Mouse (Mus musculus) kidney, embryonic 15.5 days (tissue): ENCODE results near the gene Rfxank. TPM values are rescaled to one million over a fixed set of nuclear protein-coding genes. Genes with fewer than 3 reads are reported as not detected.

Experiments
- ATAC-seq: fragments of 200-750 bp; cut with Nextera tagmentation; replicated peaks from 2 replicates; pipeline ENCODE4 v1.8.0; 2017; ENCODE audit warnings: moderate TSS enrichment; ENCODE audit not compliant: low FRiP score
- H3K27ac ChIP-seq: fragments of 300-500 bp; sonication (generic); 2 replicates; pipeline ENCODE4 v1.5.1; 2015; ENCODE audit warnings: mild to moderate bottlenecking, inconsistent platforms
- H3K27me3 ChIP-seq: fragments of 300-500 bp; sonication (generic); 2 replicates; pipeline ENCODE4 v1.6.1; 2015; ENCODE audit warnings: inconsistent platforms
- H3K36me3 ChIP-seq: fragments of 300-500 bp; sonication (generic); 2 replicates; pipeline ENCODE4 v1.6.1; 2015; ENCODE audit warnings: inconsistent platforms
- H3K4me1 ChIP-seq: fragments of 300-500 bp; sonication (generic); 2 replicates; pipeline ENCODE4 v1.6.1; 2015; ENCODE audit warnings: inconsistent platforms
- H3K4me2 ChIP-seq: fragments of 300-500 bp; sonication (generic); 2 replicates; pipeline ENCODE4 v1.6.1; 2015; ENCODE audit warnings: moderate library complexity, mild to moderate bottlenecking, inconsistent platforms
- H3K4me3 ChIP-seq: fragments of 300-500 bp; sonication (generic); replicated peaks from 2 replicates; pipeline ENCODE4 v1.5.1; 2015; ENCODE audit warnings: mild to moderate bottlenecking, inconsistent platforms
- H3K9ac ChIP-seq: fragments of 300-500 bp; sonication (generic); 2 replicates; pipeline ENCODE4 v1.6.1; 2015; ENCODE audit warnings: mild to moderate bottlenecking, inconsistent platforms
- H3K9me3 ChIP-seq: fragments of 300-500 bp; sonication (generic); replicated peaks from 2 replicates; pipeline ENCODE4 v1.6.1; 2016; ENCODE audit warnings: inconsistent platforms
- WGBS: fragments of 180-500 bp; shearing (Covaris S2); methylation state at CpG from one replicate; pipeline ENCODE4 v1.1.7; 2015; ENCODE audit warnings: mixed read lengths; 5-methylcytosine and 5-hydroxymethylcytosine counted together
- microRNA-seq: library from miRNA; unstranded; fragments of <30 nt; microRNA quantifications from one replicate; pipeline ENCODE4, GENCODE M21; 2016
- polyA plus RNA-seq: library from polyadenylated mRNA; unstranded; fragments of >200 nt; fragmentation: Nextera tagmentation; extraction: Ambion mirVana; gene quantifications from 2 replicates; pipeline ENCODE4 v1.2.1, GENCODE M21; 2015

Gene Rfxank
- polyA plus RNA-seq, 1 experiment from 2014 or later = 22.7 TPM

DNA sequence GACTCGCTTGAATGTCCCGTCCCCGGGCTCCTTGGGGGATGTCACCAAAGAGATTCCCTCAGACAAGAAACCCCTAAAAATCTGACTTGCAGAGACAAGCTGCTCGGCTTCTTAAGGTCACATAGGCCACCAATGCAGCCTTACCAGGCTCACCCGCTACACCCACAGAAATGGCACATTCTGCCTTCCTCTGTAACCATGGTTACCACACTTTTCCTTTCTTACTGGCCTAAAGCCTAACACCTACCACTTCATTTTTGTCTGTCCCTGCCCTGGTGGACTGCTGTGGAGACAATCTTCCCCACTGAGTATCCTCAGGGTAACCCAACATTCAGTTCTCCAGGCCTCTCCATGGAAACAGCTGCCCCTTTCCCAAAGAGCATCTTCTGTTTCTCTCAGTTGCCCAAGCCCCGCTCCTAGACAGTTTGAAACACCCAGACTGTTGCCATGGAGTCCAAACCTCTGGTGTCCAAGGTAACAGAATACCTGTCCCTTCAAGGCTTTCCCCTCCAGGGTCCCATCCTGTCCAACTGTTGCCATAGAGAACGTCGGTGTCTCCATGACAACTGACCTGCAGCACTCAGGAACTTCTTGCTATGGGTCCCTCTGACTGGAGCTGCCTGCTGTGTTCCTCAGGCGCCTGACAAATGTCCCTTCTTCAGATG, 49.5 kb downstream of the Rfxank start:
- Histone ChIP-seq H3K9ac (no peak overlapping the region), H3K36me3 (no peaks in the 10 kb centered on the region), H3K9me3 (no peaks in the 10 kb centered on the region), H3K4me3 (no peak overlapping the region), H3K4me1 (peaks cover 15% of the 10 kb centered on the region), H3K27me3 (peaks cover 83% of the 10 kb centered on the region), H3K4me2 (no peak overlapping the region), H3K27ac (no peak overlapping the region)
- ATAC-seq = no peak
- WGBS = 64% methylated on average over 9 of the region's 9 CpGs

DNA sequence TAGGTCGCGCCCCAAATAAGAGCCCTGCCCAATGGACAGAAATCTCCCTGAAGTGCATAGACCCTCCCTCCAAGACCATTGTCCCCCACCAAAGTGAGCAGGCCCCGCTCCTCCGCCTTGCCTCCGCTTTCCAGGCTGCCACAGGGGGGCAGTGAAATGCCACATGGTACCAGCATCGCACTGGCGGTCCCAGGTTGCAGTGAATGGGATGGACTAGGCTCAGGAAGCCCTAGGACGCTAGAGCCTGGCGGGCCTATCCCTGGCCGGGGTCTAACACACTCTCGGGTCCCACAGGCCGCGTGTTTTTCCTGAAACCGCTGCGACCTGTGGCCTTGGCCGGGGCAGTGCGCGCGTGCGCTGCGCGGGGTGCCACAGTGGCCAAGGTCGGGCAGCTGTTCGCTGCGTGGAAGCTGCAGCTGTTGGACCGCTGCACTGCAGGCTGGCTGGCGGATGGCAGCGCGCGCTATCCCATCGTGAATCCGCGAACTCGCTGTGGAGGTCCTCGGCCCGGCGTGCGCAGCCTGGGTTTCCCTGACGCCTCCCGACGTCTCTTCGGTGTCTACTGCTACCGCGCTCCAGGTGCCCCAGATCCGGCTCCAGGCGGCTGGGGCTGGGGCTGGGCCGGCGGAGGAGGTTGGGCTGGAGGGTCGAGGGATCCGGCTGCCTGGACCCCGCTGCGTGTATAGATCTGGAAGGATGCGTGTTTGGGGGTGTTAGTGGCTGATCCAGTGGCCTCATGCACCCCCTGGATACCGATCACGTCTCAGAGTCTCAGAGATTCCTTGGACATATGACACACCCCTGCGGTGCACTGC, 50.9 kb downstream of the Rfxank start:
- Histone ChIP-seq H3K9me3 (no peaks in the 10 kb centered on the region), H3K36me3 (no peaks in the 10 kb centered on the region), H3K4me2 (peak overlapping the region; percentile 77), H3K4me3 (peak overlapping the region; percentile 42), H3K27me3 (peaks cover 94% of the 10 kb centered on the region), H3K4me1 (peaks cover 29% of the 10 kb centered on the region), H3K27ac (no peak overlapping the region), H3K9ac (0 out of 2 replicates have a peak overlapping the region, but pooled peaks have one; percentile 5)
- 4% methylated on average over 56 of the region's 56 CpGs for WGBS
- ATAC-seq = peak; percentile 73

DNA sequence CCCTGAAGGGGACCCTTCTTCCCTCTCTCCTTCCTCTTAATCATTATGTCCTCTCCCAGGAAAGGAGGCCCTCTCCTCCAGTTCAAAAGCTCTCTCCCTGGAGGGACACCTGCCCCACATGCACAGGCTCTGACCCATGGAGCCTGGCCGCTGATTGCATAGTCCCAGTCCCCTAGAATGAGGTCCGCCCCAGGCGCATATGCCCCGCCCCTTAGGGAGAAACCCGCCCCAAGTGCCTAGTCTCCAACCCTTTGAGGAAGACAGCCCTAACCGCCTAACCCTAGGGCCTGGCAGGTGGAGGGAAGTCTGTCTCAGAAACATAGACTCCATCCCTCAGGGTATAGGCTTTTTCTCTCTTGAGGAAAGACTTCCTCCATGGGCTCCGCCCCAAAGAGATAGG, 51.7 kb downstream of the Rfxank start:
- Histone ChIP-seq H3K4me1 (peaks cover 31% of the 10 kb centered on the region), H3K4me3 (peak overlapping the region; percentile 42; the same call in 1 of the 2 replicates), H3K27ac (no peak overlapping the region), H3K9ac (no peak overlapping the region), H3K9me3 (no peaks in the 10 kb centered on the region), H3K27me3 (peaks cover 99% of the 10 kb centered on the region), H3K4me2 (no peak overlapping the region), H3K36me3 (no peaks in the 10 kb centered on the region)
- 4% methylated on average over 7 of the region's 7 CpGs for WGBS
- ATAC-seq = no peak

DNA sequence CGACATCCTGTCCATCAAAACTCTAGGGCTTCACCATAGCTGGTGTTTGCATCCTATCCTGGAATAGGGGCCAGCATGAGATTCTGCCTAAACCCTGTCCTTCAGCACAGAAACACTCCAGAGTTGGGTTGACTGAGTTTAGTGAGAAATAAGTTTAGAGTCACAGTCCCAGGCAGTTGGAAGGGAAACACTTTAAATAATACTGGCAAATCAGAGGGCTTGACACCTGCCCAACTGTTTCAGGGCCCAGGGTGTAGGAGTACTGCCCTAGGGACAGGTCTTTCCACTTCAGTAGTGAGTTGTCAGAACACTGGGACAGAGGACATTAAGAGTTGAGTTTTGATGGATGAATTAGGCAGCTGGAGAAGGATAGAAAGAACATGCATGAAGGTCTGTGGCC, 52.8 kb downstream of the Rfxank start:
- no peak overlapping the region for H3K27ac ChIP-seq
- H3K9me3 ChIP-seq = no peaks in the 10 kb centered on the region
- peaks cover 100% of the 10 kb centered on the region for H3K27me3 ChIP-seq
- 44% methylated on average over 1 of the region's 1 CpGs for WGBS
- H3K36me3 ChIP-seq = no peaks in the 10 kb centered on the region
- peaks cover 31% of the 10 kb centered on the region for H3K4me1 ChIP-seq
- no peak overlapping the region for H3K9ac ChIP-seq
- ATAC-seq = no peak
- no peak overlapping the region for H3K4me3 ChIP-seq
- H3K4me2 ChIP-seq = no peak overlapping the region

DNA sequence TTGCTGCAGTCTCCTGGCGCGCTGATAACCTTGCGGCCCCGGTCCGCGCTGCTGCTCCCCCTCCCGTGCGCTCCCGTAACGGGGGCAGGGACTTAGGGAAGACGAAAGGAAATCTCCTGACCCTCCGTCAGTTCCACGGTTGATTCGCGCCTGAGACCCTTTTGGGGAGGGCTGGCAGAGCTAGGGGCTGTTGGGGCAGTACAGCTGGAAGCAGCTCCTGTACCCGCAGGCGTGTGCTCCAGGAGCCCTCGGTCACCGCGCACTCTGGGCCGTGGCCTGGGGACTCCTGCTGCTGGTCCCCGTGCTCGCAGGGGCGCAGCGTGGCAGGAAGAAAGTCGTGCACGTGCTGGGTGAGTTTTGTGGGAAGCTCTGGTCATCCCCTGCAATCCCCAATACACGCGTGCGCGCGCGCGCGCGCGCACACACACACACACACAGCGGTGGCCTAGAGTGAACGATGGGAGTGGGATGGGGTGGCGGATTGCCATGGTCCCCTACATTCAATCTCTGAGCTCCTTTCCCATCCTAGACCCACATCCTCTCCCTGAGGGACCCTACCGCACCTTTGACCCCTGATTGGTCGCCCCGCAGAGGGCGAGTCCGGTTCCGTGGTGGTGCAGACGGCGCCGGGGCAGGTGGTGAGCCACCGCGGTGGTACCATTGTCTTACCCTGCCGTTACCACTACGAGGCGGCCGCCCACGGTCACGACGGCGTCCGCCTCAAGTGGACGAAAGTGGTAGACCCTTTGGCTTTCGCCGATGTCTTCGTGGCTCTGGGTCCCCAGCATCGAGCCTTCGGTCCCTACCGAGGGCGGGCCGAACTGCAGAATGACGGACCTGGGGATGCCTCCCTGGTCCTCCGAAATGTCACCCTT, 54.5 kb downstream of the Rfxank start:
- peaks cover 31% of the 10 kb centered on the region for H3K4me1 ChIP-seq
- H3K4me3 ChIP-seq = peak overlapping the region; percentile 44
- H3K27ac ChIP-seq = no peak overlapping the region
- no peak for ATAC-seq
- peak overlapping the region; percentile 75 for H3K4me2 ChIP-seq
- 2% methylated on average over 71 of the region's 71 CpGs for WGBS
- H3K9ac ChIP-seq = peak overlapping the region; percentile 19; the same call in 1 of the 2 replicates
- H3K27me3 ChIP-seq = peaks cover 82% of the 10 kb centered on the region
- no peaks in the 10 kb centered on the region for H3K9me3 ChIP-seq
- H3K36me3 ChIP-seq = no peaks in the 10 kb centered on the region

DNA sequence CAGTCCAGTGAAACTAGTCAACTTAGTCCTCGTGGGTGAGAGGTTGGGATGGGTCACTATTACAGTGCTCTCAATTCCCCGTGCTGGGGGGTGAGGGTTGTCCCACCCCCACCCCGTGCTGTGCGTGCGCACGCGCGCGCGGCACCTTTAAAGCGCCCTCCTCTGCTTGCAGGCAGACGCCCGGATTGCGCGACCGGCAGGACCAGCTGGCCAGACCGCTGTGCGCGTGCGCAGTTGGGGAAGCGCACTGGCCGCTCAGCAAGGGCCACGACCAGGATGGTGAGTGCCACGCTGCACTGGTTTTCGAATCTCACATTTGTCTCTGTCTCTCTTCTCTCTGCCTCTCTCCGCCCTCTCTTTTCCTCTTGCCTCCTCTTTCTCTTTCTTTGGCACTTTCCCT, 55.7 kb downstream of the Rfxank start, which contains the start of gene Hapln4:
Hapln4 (plus strand) TSS at position 173 of the 400 bp plus-strand sequence.
- Histone ChIP-seq H3K4me1 (peaks cover 30% of the 10 kb centered on the region), H3K27ac (no peak within 1 kb of the TSS), H3K27me3 (peaks cover 71% of the 10 kb centered on the region), H3K9ac (peak within 1 kb of the TSS; percentile 19; the same call in 1 of the 2 replicates), H3K36me3 (no peaks in the 10 kb centered on the region), H3K4me3 (peak within 1 kb of the TSS; percentile 44), H3K4me2 (peak within 1 kb of the TSS; percentile 75), H3K9me3 (no peaks in the 10 kb centered on the region)
- WGBS = 1% methylated on average over 26 of the region's 26 CpGs
- no peak for ATAC-seq

DNA sequence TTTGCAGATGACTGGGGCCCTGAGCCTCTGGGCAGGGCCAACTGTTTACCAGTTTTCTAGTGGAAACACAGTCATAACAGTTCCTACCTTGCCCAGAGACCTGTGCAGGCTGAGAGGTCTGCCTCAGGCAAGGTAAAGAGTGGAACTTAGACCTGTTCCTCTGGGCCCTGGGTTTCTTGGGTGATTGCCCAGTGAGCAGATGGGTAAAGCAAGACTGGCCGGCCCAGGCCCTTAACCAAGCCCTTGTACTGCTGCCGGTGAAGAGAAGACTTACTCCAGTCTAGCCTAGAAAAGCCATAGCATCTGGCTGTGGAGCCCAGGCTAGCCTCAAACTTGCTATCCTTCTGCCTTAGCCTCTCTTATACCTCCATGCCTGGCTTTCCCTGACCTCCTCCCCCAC, 57.0 kb downstream of the Rfxank start:
- no peak overlapping the region for H3K9ac ChIP-seq

More for the DNA sequence above, 57.0 kb downstream of the Rfxank start:
- H3K27me3 ChIP-seq = peaks cover 58% of the 10 kb centered on the region
- H3K4me1 ChIP-seq = peaks cover 24% of the 10 kb centered on the region
- H3K27ac ChIP-seq = no peak overlapping the region
- H3K4me3 ChIP-seq = no peak overlapping the region
- H3K4me2 ChIP-seq = no peak overlapping the region
- WGBS = 93% methylated on average over 2 of the region's 2 CpGs
- no peaks in the 10 kb centered on the region for H3K9me3 ChIP-seq
- ATAC-seq = no peak
- no peaks in the 10 kb centered on the region for H3K36me3 ChIP-seq

Small RNA genes within 50 kb of the gene (microRNA-seq; reads per million reads assigned to microRNA genes)
- gene Mir7066 = not detected

Other genes with a start within 250 kb of the Rfxank start
- 3.4 and 4.6 TPM in 2 replicates for gene Tssk6, start 237.0 kb downstream of the Rfxank start, polyA plus RNA-seq
- 205 and 210 TPM in 2 replicates for gene Ndufa13, start 236.6 kb downstream of the Rfxank start, polyA plus RNA-seq
- gene Yjefn3, start 236.4 kb downstream of the Rfxank start, polyA plus RNA-seq = 4.5 and 5.2 TPM in 2 replicates
- gene Gatad2a, start 142.8 kb downstream of the Rfxank start, polyA plus RNA-seq = 40.0 and 42.2 TPM in 2 replicates
- gene Mau2, start 96.4 kb downstream of the Rfxank start, polyA plus RNA-seq = 51.7 and 55.7 TPM in 2 replicates
- gene Sugp1, start 96.3 kb downstream of the Rfxank start, polyA plus RNA-seq = 44.1 and 48.7 TPM in 2 replicates
- 1.0 TPM in 2 replicates for gene Tm6sf2, start 66.2 kb downstream of the Rfxank start, polyA plus RNA-seq
- 0.35 TPM in 1 of 2 replicates, not detected in the other for gene Hapln4, start 55.7 kb downstream of the Rfxank start, polyA plus RNA-seq
- 0.32 and 0.64 TPM in 2 replicates for gene Ncan, start 18.3 kb downstream of the Rfxank start, polyA plus RNA-seq
- gene Nr2c2ap, start 7.8 kb downstream of the Rfxank start, polyA plus RNA-seq = 31.4 and 34.8 TPM in 2 replicates
- gene Borcs8, start 345 bp upstream of the Rfxank start, polyA plus RNA-seq = 45.0 and 47.8 TPM in 2 replicates
- gene Mef2b, start 557 bp upstream of the Rfxank start, polyA plus RNA-seq = 0.17 and 0.29 TPM in 2 replicates
- 71.8 and 76.3 TPM in 2 replicates for gene Tmem161a, start 33.2 kb upstream of the Rfxank start, polyA plus RNA-seq
- gene Slc25a42, start 73.2 kb upstream of the Rfxank start, polyA plus RNA-seq = 4.8 and 5.1 TPM in 2 replicates
- 29.6 and 31.6 TPM in 2 replicates for gene Sugp2, start 95.1 kb upstream of the Rfxank start, polyA plus RNA-seq
- gene Armc6, start 95.3 kb upstream of the Rfxank start, polyA plus RNA-seq = 28.8 and 31.0 TPM in 2 replicates
- 69.5 and 79.9 TPM in 2 replicates for gene Homer3, start 143.7 kb upstream of the Rfxank start, polyA plus RNA-seq
- gene Ddx49, start 163.3 kb upstream of the Rfxank start, polyA plus RNA-seq = 45.1 and 49.0 TPM in 2 replicates
- 320 and 327 TPM in 2 replicates for gene Cope, start 163.4 kb upstream of the Rfxank start, polyA plus RNA-seq
- 2.6 and 4.0 TPM in 2 replicates for gene Cers1, start 176.6 kb upstream of the Rfxank start, polyA plus RNA-seq
- 5.2 and 6.2 TPM in 2 replicates for gene Gdf1, start 190.7 kb upstream of the Rfxank start, polyA plus RNA-seq
- gene Upf1, start 214.1 kb upstream of the Rfxank start, polyA plus RNA-seq = 17.1 and 17.2 TPM in 2 replicates
- gene Comp, start 234.4 kb upstream of the Rfxank start, polyA plus RNA-seq = 0.40 and 1.5 TPM in 2 replicates